Mouse (Mus musculus): ENCODE results near the gene Rit1. TPM values are rescaled to one million over a fixed set of nuclear protein-coding genes. Genes with fewer than 3 reads are reported as not detected.
"Not testable (repeated sequence)": the region's sequence is repeated elsewhere in the genome, so short reads cannot be mapped to it uniquely, and the experiment has no call there.

Rit1 gene
- total RNA-seq, 2 experiments from 2014 or later = 20.8 to 20.9 TPM

- TF ChIP-seq CTCF (IDR thresholded peaks at IDR 0.05) = no peak
- Histone ChIP-seq H3K27ac (no peak overlapping the region), H3K4me3 (no peak overlapping the region)
- DNase-seq = no peak
- intact Hi-C loops (cut with DNase I) = no loop called here
Measured at GRCm38 (mm10) chr3:88746139-88746870, 29.7 kb downstream of the Rit1 start.

DNA sequence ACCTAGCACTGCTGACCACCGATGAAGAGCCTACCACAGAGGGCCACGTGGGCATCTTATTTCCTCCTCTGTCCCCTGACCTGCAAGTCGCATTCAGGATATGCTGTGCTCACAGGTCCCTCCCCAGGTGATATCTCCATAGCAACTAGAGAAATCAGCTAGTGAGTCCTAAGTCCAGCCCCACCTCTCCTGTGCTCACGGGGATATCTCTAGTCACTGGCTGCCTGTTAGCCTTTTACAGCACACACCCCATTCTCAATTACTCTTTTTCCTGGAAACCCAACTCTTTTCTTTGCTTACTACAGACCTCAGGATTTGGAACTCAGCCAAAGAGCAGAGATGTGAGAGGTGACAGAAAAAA lies 30.2 kb downstream of the Rit1 start:
- Histone ChIP-seq H3K4me3 (no peak overlapping the region), H3K27ac (no peak overlapping the region)
- DNase-seq = no peak
- no peak for TF ChIP-seq CTCF (IDR thresholded peaks at IDR 0.05)
- intact Hi-C loops (cut with DNase I) = no loop called here

- TF ChIP-seq CTCF (IDR thresholded peaks at IDR 0.05) = peak; percentile 15; the same call in 1 of the 2 replicates
- H3K4me3 ChIP-seq = no peak overlapping the region
- H3K27ac ChIP-seq = no peak overlapping the region
- no peak for DNase-seq
- intact Hi-C loops (cut with DNase I) = no loop called here
Measured at GRCm38 (mm10) chr3:88754283-88754682, 37.6 kb downstream of the Rit1 start.

GRCm38 (mm10) chr3:88755541-88755940 lies 38.9 kb downstream of the Rit1 start:
- no peak overlapping the region for H3K27ac ChIP-seq
- H3K4me3 ChIP-seq = no peak overlapping the region
- DNase-seq = no peak
- TF ChIP-seq CTCF (IDR thresholded peaks at IDR 0.05) = no peak
- intact Hi-C loops (cut with DNase I) = no loop called here

- peak overlapping the region; percentile 31; the same call in 1 of the 2 replicates for H3K27ac ChIP-seq
- intact Hi-C loops (cut with DNase I) = no loop called here
- TF ChIP-seq CTCF (IDR thresholded peaks at IDR 0.05) = no peak
- DNase-seq = no peak
- no peak overlapping the region for H3K4me3 ChIP-seq
Measured at GRCm38 (mm10) chr3:88756276-88756675, 39.6 kb downstream of the Rit1 start.

- no peak for TF ChIP-seq CTCF (IDR thresholded peaks at IDR 0.05)
- DNase-seq = peak; percentile 73
- intact Hi-C loops (cut with DNase I) = no loop called here
- Histone ChIP-seq H3K4me3 (peak overlapping the region; percentile 15), H3K27ac (peak overlapping the region; percentile 69)
Measured at GRCm38 (mm10) chr3:88758045-88758500, 41.4 kb downstream of the Rit1 start.

- Histone ChIP-seq H3K27ac (no peak overlapping the region), H3K4me3 (no peak overlapping the region)
- DNase-seq = no peak
- intact Hi-C loops (cut with DNase I) = no loop called here
- no peak for TF ChIP-seq CTCF (IDR thresholded peaks at IDR 0.05)
Measured at GRCm38 (mm10) chr3:88761619-88762018, 45.0 kb downstream of the Rit1 start.

DNA sequence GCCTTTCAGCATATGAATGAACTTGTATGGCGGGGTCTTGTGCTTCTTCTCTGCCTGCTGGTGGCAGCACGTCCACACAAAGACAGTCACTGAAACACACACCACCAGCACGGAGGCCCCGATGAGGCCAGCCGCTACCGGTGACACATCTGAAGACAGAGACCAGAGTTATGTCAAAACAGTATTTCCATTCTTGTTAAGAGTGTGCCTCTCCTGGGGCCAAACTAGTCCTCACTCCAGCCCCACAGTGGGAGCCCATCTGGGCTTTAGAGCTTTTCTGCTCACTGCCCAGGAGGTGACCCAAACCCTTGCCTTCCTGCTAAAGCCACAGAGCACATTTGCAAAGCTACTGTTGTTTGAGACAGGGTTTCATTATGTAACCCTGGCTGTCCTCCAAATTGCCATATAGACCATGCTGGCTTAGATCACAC lies 45.8 kb downstream of the Rit1 start:
- intact Hi-C loops (cut with DNase I) = no loop called here
- no peak for DNase-seq
- Histone ChIP-seq H3K4me3 (no peak overlapping the region), H3K27ac (no peak overlapping the region)
- TF ChIP-seq CTCF (IDR thresholded peaks at IDR 0.05) = no peak

- intact Hi-C loops (cut with DNase I) = not testable (repeated sequence)
- peak; percentile 51 for DNase-seq
- Histone ChIP-seq H3K4me3 (peak overlapping the region; percentile 68), H3K27ac (peak overlapping the region; percentile 78)
Measured at GRCm38 (mm10) chr3:88771189-88771940, 54.7 kb downstream of the Rit1 start.

- intact Hi-C loops (cut with DNase I); DNase-seq: not testable (repeated sequence)
- Histone ChIP-seq H3K27ac (peak overlapping the region; percentile 78), H3K4me3 (peak overlapping the region; percentile 68)
Measured at GRCm38 (mm10) chr3:88771941-88772280, 55.3 kb downstream of the Rit1 start.

- DNase-seq = peak; percentile 86
- intact Hi-C loops (cut with DNase I) = not testable (repeated sequence)
- H3K4me3 ChIP-seq = peak overlapping the region; percentile 43
- peak overlapping the region; percentile 40; the same call in 1 of the 2 replicates for H3K27ac ChIP-seq
Measured at GRCm38 (mm10) chr3:88772399-88772798, 55.8 kb downstream of the Rit1 start.

DNA sequence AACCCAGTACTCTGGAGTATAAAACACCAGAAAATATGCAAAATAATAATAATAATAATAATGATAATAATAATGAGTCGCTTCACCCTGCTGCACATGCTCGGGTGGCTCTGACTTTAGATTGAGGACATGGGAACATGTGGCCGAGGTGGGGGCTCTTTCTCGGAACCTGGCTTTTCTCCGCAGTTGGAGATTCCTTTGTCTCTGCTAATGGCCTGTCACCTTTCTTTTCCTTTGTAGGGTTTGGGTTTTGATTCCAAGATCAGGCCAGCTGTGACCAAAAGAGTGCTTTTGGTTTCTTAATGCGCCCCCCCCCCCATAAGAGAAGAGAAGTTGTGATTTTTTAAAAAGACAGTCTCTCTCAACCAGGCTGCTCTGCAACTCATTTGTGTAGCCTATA lies 56.5 kb downstream of the Rit1 start:
- H3K27ac ChIP-seq; intact Hi-C loops (cut with DNase I); H3K4me3 ChIP-seq; DNase-seq: not testable (repeated sequence)

- peak; percentile 33 for DNase-seq
- Histone ChIP-seq H3K4me3 (peak within 1 kb of the TSS; percentile 75), H3K27ac (peak within 1 kb of the TSS; percentile 77)
- intact Hi-C loops (cut with DNase I) = not testable (repeated sequence)
Measured at GRCm38 (mm10) chr3:88774939-88775841, 58.6 kb downstream of the Rit1 start, which contains the start of gene Syt11. TSS of gene Syt11 (minus strand) at chr3:88775164.

Other genes with a start within 250 kb of the Rit1 start
- 10 to 100 TPM; 67.5 to 82.5 TPM for gene Lmna, start 206.9 kb upstream of the Rit1 start, total RNA-seq (2021)
- gene Mex3a, start 184.4 kb upstream of the Rit1 start, total RNA-seq (2021) = under 1 TPM; 0.15 to 0.20 TPM
- gene Rab25, start 168.5 kb upstream of the Rit1 start, total RNA-seq (2021) = not detected
- gene Lamtor2, start 163.8 kb upstream of the Rit1 start, total RNA-seq (2021) = 100 to 1,000 TPM in 1 of 2 experiments, 10 to 100 TPM in 1; 70.9 to 104 TPM
- 10 to 100 TPM; 78.2 to 90.2 TPM for gene Ubqln4, start 163.1 kb upstream of the Rit1 start, total RNA-seq (2021)
- 10 to 100 TPM; 41.1 to 54.8 TPM for gene Ssr2, start 141.0 kb upstream of the Rit1 start, total RNA-seq (2021)
- 10 to 100 TPM; 22.4 to 24.7 TPM for gene Arhgef2, start 110.9 kb upstream of the Rit1 start, total RNA-seq (2021)
- gene Rxfp4, start 63.7 kb upstream of the Rit1 start, total RNA-seq (2021) = not detected
- 10 to 100 TPM; 24.0 TPM for gene Khdc4, start 31.0 kb upstream of the Rit1 start, total RNA-seq (2021)
- gene Syt11, start 58.3 kb downstream of the Rit1 start, total RNA-seq (2021) = 1 to 10 TPM; 2.7 to 5.2 TPM
- 10 to 100 TPM; 14.2 to 15.9 TPM for gene Gon4l, start 118.4 kb downstream of the Rit1 start, total RNA-seq (2021)
- 1 to 10 TPM; 7.0 to 8.6 TPM for gene Msto1, start 197.2 kb downstream of the Rit1 start, total RNA-seq (2021)
- gene Ash1l, start 233.8 kb downstream of the Rit1 start, total RNA-seq (2021) = 10 to 100 TPM; 34.2 to 35.6 TPM
- 10 to 100 TPM; 65.5 to 79.9 TPM for gene Dap3, start 234.3 kb downstream of the Rit1 start, total RNA-seq (2021)

All from gastrocnemius, adult 2 months (tissue).